Mouse (Mus musculus) E14TG2a.4 (cell line): Measurements from ENCODE around the gene Fam169a.
"Not testable (repeated sequence)": the region's sequence is repeated elsewhere in the genome, so short reads cannot be mapped to it uniquely, and the experiment has no call there.

Experiments
- H3K27me3 ChIP-seq: 2 replicates; pipeline ENCODE4 v1.6.1; 2014; ENCODE audit warnings: low read length, control low read depth; ENCODE audit not compliant: insufficient read depth
- H3K36me3 ChIP-seq: 2 replicates; pipeline ENCODE4 v1.6.1; 2014; ENCODE audit warnings: low read length, control low read depth; ENCODE audit not compliant: insufficient read depth
- H3K4me1 ChIP-seq: replicated peaks from 2 replicates; pipeline ENCODE4 v1.6.1; 2014; ENCODE audit warnings: low read depth, low read length, control low read depth
- H3K4me3 ChIP-seq: replicated peaks from 2 replicates; pipeline ENCODE4 v1.5.1; 2014; ENCODE audit warnings: mild to moderate bottlenecking, low read length
- H3K9me3 ChIP-seq: 2 replicates; pipeline ENCODE4 v1.6.1; 2014; ENCODE audit warnings: low read length, control low read depth
- CTCF ChIP-seq: conservative IDR thresholded peaks from 2 replicates; pipeline ENCODE4 v1.5.1; 2014; ENCODE audit warnings: low read length
- NANOG ChIP-seq: IDR thresholded peaks from 2 replicates; pipeline ENCODE4 v1.6.1; 2014; ENCODE audit warnings: borderline replicate concordance, low read length, mixed read lengths
- POU5F1 ChIP-seq: IDR thresholded peaks from 2 replicates; pipeline ENCODE4 v1.6.1; 2014; ENCODE audit warnings: low read length, borderline replicate concordance

Fam169a gene

GRCm38 (mm10) chr13:97137466-97138400, 70.6 kb downstream of the Fam169a start, which contains the start of the genes Gfm2 and Nsa2:
Gene Gfm2, plus strand, starts transcription at chr13:97137937.
Gene Nsa2, minus strand, starts transcription at chr13:97137937.
- Histone ChIP-seq H3K27me3 (no peaks in the 10 kb centered on the region), H3K4me3 (peak within 1 kb of the TSS; percentile 98), H3K36me3 (peaks cover 55% of the 10 kb centered on the region), H3K9me3 (no peaks in the 10 kb centered on the region), H3K4me1 (peaks cover 17% of the 10 kb centered on the region)
- TF ChIP-seq CTCF, result no peak

GRCm38 (mm10) chr13:97138404-97138931, 71.4 kb downstream of the Fam169a start:
- Histone ChIP-seq H3K36me3 (peaks cover 55% of the 10 kb centered on the region), H3K4me1 (peaks cover 18% of the 10 kb centered on the region), H3K4me3 (peak overlapping the region; percentile 98)
- not testable (repeated sequence) for H3K27me3 ChIP-seq, H3K9me3 ChIP-seq

- no peaks in the 10 kb centered on the region for H3K27me3 ChIP-seq
- H3K9me3 ChIP-seq, result no peaks in the 10 kb centered on the region
- TF ChIP-seq POU5F1, result no peak
- no peak for TF ChIP-seq NANOG
- no peak for TF ChIP-seq CTCF
- peaks cover 53% of the 10 kb centered on the region for H3K36me3 ChIP-seq
- H3K4me1 ChIP-seq, result peaks cover 12% of the 10 kb centered on the region
- H3K4me3 ChIP-seq, result no peak overlapping the region
These were observed 75.2 kb downstream of the Fam169a start for GRCm38 (mm10) chr13:97142321-97142720.

- no peak overlapping the region for H3K4me3 ChIP-seq
- H3K36me3 ChIP-seq, result peaks cover 73% of the 10 kb centered on the region
- H3K4me1 ChIP-seq, result peaks cover 3% of the 10 kb centered on the region; the same call in 1 of the 2 replicates
- TF ChIP-seq NANOG (no peak), POU5F1 (no peak), CTCF (peak; percentile 72)
- no peaks in the 10 kb centered on the region for H3K9me3 ChIP-seq
- H3K27me3 ChIP-seq, result no peaks in the 10 kb centered on the region
These were observed 78.7 kb downstream of the Fam169a start for GRCm38 (mm10) chr13:97145834-97146233.

- Histone ChIP-seq H3K9me3 (no peaks in the 10 kb centered on the region), H3K4me3 (no peak overlapping the region), H3K27me3 (no peaks in the 10 kb centered on the region), H3K4me1 (peaks cover 33% of the 10 kb centered on the region), H3K36me3 (peaks cover 97% of the 10 kb centered on the region)
- no peak for TF ChIP-seq NANOG
These were observed 108.6 kb downstream of the Fam169a start for GRCm38 (mm10) chr13:97175520-97176264.

GRCm38 (mm10) chr13:97176731-97177130, 109.6 kb downstream of the Fam169a start:
- Histone ChIP-seq H3K4me3 (no peak overlapping the region), H3K27me3 (no peaks in the 10 kb centered on the region), H3K9me3 (no peaks in the 10 kb centered on the region), H3K36me3 (peaks cover 99% of the 10 kb centered on the region), H3K4me1 (peaks cover 42% of the 10 kb centered on the region)
- TF ChIP-seq POU5F1 (no peak), CTCF (no peak), NANOG (no peak)

- Histone ChIP-seq H3K27me3 (no peaks in the 10 kb centered on the region), H3K36me3 (peaks cover 99% of the 10 kb centered on the region)
- TF ChIP-seq NANOG (peak; percentile 51), CTCF (no peak), POU5F1 (no peak)
These were observed 111.9 kb downstream of the Fam169a start for GRCm38 (mm10) chr13:97178943-97179342.

GRCm38 (mm10) chr13:97180113-97180828, 113.2 kb downstream of the Fam169a start:
- Histone ChIP-seq H3K36me3 (peaks cover 97% of the 10 kb centered on the region), H3K4me3 (no peak overlapping the region), H3K9me3 (no peaks in the 10 kb centered on the region), H3K27me3 (no peaks in the 10 kb centered on the region), H3K4me1 (peaks cover 54% of the 10 kb centered on the region)
- TF ChIP-seq POU5F1, result no peak
- TF ChIP-seq NANOG, result no peak
- TF ChIP-seq CTCF, result no peak

More at GRCm38 (mm10) chr13:97178943-97179342, 111.9 kb downstream of the Fam169a start:
- H3K4me1 ChIP-seq, result peaks cover 49% of the 10 kb centered on the region
- H3K9me3 ChIP-seq, result no peaks in the 10 kb centered on the region
- H3K4me3 ChIP-seq, result no peak overlapping the region
